Comparison of ENCODE assay signal across 11 mouse cellular contexts in genomic region chr10:79929967-79930825, GRCm38 (mm10). TPM values are rescaled to one million over a fixed set of nuclear protein-coding genes. Genes with fewer than 3 reads are reported as not detected.
DNase-seq lines count a peak whose midpoint lies in the region; ATAC-seq and TF ChIP-seq lines count a peak whose summit lies in the region.
"Had no signal": no experiment of that assay in that cellular context is flagged by ENCODE, and none has a peak within 500 bp of the region (broad histone marks: within the 10 kb centered on the region; RNA-seq: fewer than 3 reads in every experiment).

No protein-coding gene starts in this region.

- no peak for TF ChIP-seq EP300 in lung, postnatal 0 days (IDR thresholded peaks at IDR 0.05)

- no peak overlapping the region for H3K9ac ChIP-seq in forebrain, embryonic 15.5 days (replicated peaks)
- H3K9ac ChIP-seq in lung, postnatal 0 days (replicated peaks; ENCODE audit: low read depth), result no peak overlapping the region
- no peak overlapping the region for H3K9ac ChIP-seq in intestine, postnatal 0 days (ENCODE audit: low read depth, low read length)
- peak overlapping the region; percentile 94 for H3K9ac ChIP-seq in neural tube, embryonic 13.5 days

- no peak for DNase-seq in forebrain, embryonic 10.5 days (ENCODE audit: extremely low spot score, low spot score)
- DNase-seq in lung, postnatal 0 days (ENCODE audit: low spot score), result no peak
- no peak for DNase-seq in lung, adult 2 months
- no peak for DNase-seq in MN1 (ENCODE audit: low spot score)
- no peak for DNase-seq in adrenal gland, adult 2 months
- DNase-seq: gastrocnemius, postnatal 10 days; kidney, adult 9 months had no signal

- ATAC-seq in forebrain, embryonic 15.5 days (replicated peaks), result no peak
- ATAC-seq in lung, postnatal 0 days, result no peak
- ATAC-seq in intestine, postnatal 0 days, result no peak
- ATAC-seq in neural tube, embryonic 13.5 days (ENCODE audit: low read depth), result no peak

- peak overlapping the region; percentile 98 for H3K4me3 ChIP-seq in forebrain, embryonic 10.5 days
- H3K4me3 ChIP-seq in forebrain, embryonic 15.5 days, result no peak overlapping the region
- H3K4me3 ChIP-seq in lung, postnatal 0 days (ENCODE audit: low read depth, low read length), result no peak overlapping the region
- H3K4me3 ChIP-seq in lung, adult 2 months (replicated peaks; ENCODE audit: extremely low read depth, low read depth, low read length), result no peak overlapping the region
- H3K4me3 ChIP-seq in intestine, postnatal 0 days (ENCODE audit: low read depth, low read length), result no peak overlapping the region
- H3K4me3 ChIP-seq in neural tube, embryonic 13.5 days, result peak overlapping the region; percentile 96

- H3K27ac ChIP-seq in forebrain, embryonic 10.5 days, result peak overlapping the region; percentile 95
- H3K27ac ChIP-seq in forebrain, embryonic 15.5 days (replicated peaks), result no peak overlapping the region
- H3K27ac ChIP-seq in lung, postnatal 0 days (ENCODE audit: low read length), result peak overlapping the region; percentile 54; the same call in 1 of the 2 replicates
- H3K27ac ChIP-seq in intestine, postnatal 0 days (ENCODE audit: low read depth, low read length), result peak overlapping the region; percentile 4; the same call in 1 of the 2 replicates
- H3K27ac ChIP-seq in neural tube, embryonic 13.5 days (replicated peaks), result peak overlapping the region; percentile 96

- TF ChIP-seq CTCF in lung, postnatal 0 days (IDR thresholded peaks at IDR 0.05), result no peak
- TF ChIP-seq CTCF in lung, adult 2 months (IDR thresholded peaks at IDR 0.05; ENCODE audit: insufficient read depth, low read length), result no peak
- TF ChIP-seq CTCF in intestine, postnatal 0 days (IDR thresholded peaks at IDR 0.05; ENCODE audit: low read depth), result 0 out of 2 replicates have a peak, but pooled peaks have one; percentile 14

- H3K4me1 ChIP-seq in forebrain, embryonic 10.5 days, result peaks cover 89% of the 10 kb centered on the region
- H3K4me1 ChIP-seq in forebrain, embryonic 15.5 days, result peaks cover 51% of the 10 kb centered on the region
- peaks cover 46% of the 10 kb centered on the region for H3K4me1 ChIP-seq in lung, postnatal 0 days (ENCODE audit: insufficient read depth, low read depth, low read length)
- H3K4me1 ChIP-seq in lung, adult 2 months (ENCODE audit: control insufficient read depth, insufficient read depth, low read length), result peaks cover 31% of the 10 kb centered on the region
- peaks cover 18% of the 10 kb centered on the region for H3K4me1 ChIP-seq in intestine, postnatal 0 days (replicated peaks; ENCODE audit: control insufficient read depth, insufficient read depth, low read length)
- peaks cover 77% of the 10 kb centered on the region for H3K4me1 ChIP-seq in neural tube, embryonic 13.5 days (replicated peaks)

- H3K9me3 ChIP-seq in forebrain, embryonic 10.5 days, result no peaks in the 10 kb centered on the region
- no peaks in the 10 kb centered on the region for H3K9me3 ChIP-seq in forebrain, embryonic 15.5 days
- H3K9me3 ChIP-seq in lung, postnatal 0 days (ENCODE audit: low read length), result no peaks in the 10 kb centered on the region
- H3K9me3 ChIP-seq in intestine, postnatal 0 days (ENCODE audit: control insufficient read depth), result no peaks in the 10 kb centered on the region
- no peaks in the 10 kb centered on the region for H3K9me3 ChIP-seq in neural tube, embryonic 13.5 days

- peaks cover 6% of the 10 kb centered on the region; the same call in 1 of the 2 replicates for H3K27me3 ChIP-seq in forebrain, embryonic 10.5 days (ENCODE audit: poor library complexity, severe bottlenecking)
- H3K27me3 ChIP-seq in forebrain, embryonic 15.5 days, result no peaks in the 10 kb centered on the region
- H3K27me3 ChIP-seq in lung, postnatal 0 days (replicated peaks; ENCODE audit: insufficient read depth, low read length), result no peaks in the 10 kb centered on the region
- H3K27me3 ChIP-seq in intestine, postnatal 0 days (replicated peaks; ENCODE audit: control insufficient read depth, insufficient read depth, low read length), result no peaks in the 10 kb centered on the region
- no peaks in the 10 kb centered on the region for H3K27me3 ChIP-seq in neural tube, embryonic 13.5 days

- peaks cover 49% of the 10 kb centered on the region for H3K36me3 ChIP-seq in forebrain, embryonic 10.5 days (replicated peaks)
- H3K36me3 ChIP-seq in forebrain, embryonic 15.5 days, result peaks cover 5% of the 10 kb centered on the region; the same call in 1 of the 2 replicates
- H3K36me3 ChIP-seq in lung, postnatal 0 days (ENCODE audit: insufficient read depth, low read length), result peaks cover 12% of the 10 kb centered on the region; the same call in 1 of the 2 replicates
- H3K36me3 ChIP-seq in intestine, postnatal 0 days (ENCODE audit: control insufficient read depth, insufficient read depth), result peaks cover 24% of the 10 kb centered on the region
- peaks cover 36% of the 10 kb centered on the region for H3K36me3 ChIP-seq in neural tube, embryonic 13.5 days

- H3K4me2 ChIP-seq in forebrain, embryonic 15.5 days (replicated peaks), result no peak overlapping the region
- no peak overlapping the region for H3K4me2 ChIP-seq in lung, postnatal 0 days (replicated peaks; ENCODE audit: low read depth, low read length)
- H3K4me2 ChIP-seq in intestine, postnatal 0 days (replicated peaks; ENCODE audit: low read depth), result peak overlapping the region; percentile 13
- H3K4me2 ChIP-seq in neural tube, embryonic 13.5 days, result peak overlapping the region; percentile 76

- WGBS in forebrain, embryonic 10.5 days, result 89% methylated on average over 18 of the region's 18 CpGs
- 86% methylated on average over 18 of the region's 18 CpGs for WGBS in forebrain, embryonic 15.5 days
- 89% methylated on average over 18 of the region's 18 CpGs for WGBS in lung, postnatal 0 days
- 84% methylated on average over 18 of the region's 18 CpGs for WGBS in lung, adult 2 months
- 79% methylated on average over 18 of the region's 18 CpGs for WGBS in intestine, postnatal 0 days
- WGBS in neural tube, embryonic 13.5 days, result 76% methylated on average over 18 of the region's 18 CpGs

- TF ChIP-seq POLR2A in lung, adult 2 months (IDR thresholded peaks at IDR 0.05; ENCODE audit: borderline replicate concordance, extremely low read depth, low read depth, low read length), result no peak

RNA-seq across cellular contexts. Expression of gene Arid3a, which starts 3.4 kb away (rescaled TPM):
- polyA plus RNA-seq in forebrain, embryonic 10.5 days (2016; fragmentation: Nextera tagmentation; extraction: Ambion mirVana), result 12.5 and 13.0 TPM in 2 replicates
- 2.7 and 3.1 TPM in 2 replicates for polyA plus RNA-seq in forebrain, embryonic 15.5 days (2015; fragmentation: Nextera tagmentation; extraction: Ambion mirVana)
- polyA plus RNA-seq in lung, postnatal 0 days (2015; fragmentation: Nextera tagmentation; extraction: Ambion mirVana), result 4.8 and 7.1 TPM in 2 replicates
- 7.8 and 8.6 TPM in 2 replicates for polyA plus RNA-seq in lung, adult 2 months (2012; rRNA removed)
- polyA plus RNA-seq in intestine, postnatal 0 days (2015; fragmentation: Nextera tagmentation; extraction: Ambion mirVana), result 8.7 and 13.2 TPM in 2 replicates
- polyA plus RNA-seq in neural tube, embryonic 13.5 days (2015; fragmentation: Nextera tagmentation; extraction: Ambion mirVana), result 3.4 and 5.4 TPM in 2 replicates
- 1 to 10 TPM; 4.6 to 6.5 TPM for total RNA-seq in adrenal gland, adult 2 months (2021)
- 5.9 and 9.1 TPM in 2 replicates for polyA plus RNA-seq in adrenal gland, adult 2 months (2012; rRNA removed)

RNA-seq across cellular contexts. Expression of gene R3hdm4, which starts 9.2 kb away (rescaled TPM):
- polyA plus RNA-seq in forebrain, embryonic 10.5 days (2016; fragmentation: Nextera tagmentation; extraction: Ambion mirVana), result 112 and 116 TPM in 2 replicates
- 272 and 277 TPM in 2 replicates for polyA plus RNA-seq in forebrain, embryonic 15.5 days (2015; fragmentation: Nextera tagmentation; extraction: Ambion mirVana)
- polyA plus RNA-seq in lung, postnatal 0 days (2015; fragmentation: Nextera tagmentation; extraction: Ambion mirVana), result 123 and 129 TPM in 2 replicates
- 129 and 162 TPM in 2 replicates for polyA plus RNA-seq in lung, adult 2 months (2012; rRNA removed)
- 62.0 and 62.8 TPM in 2 replicates for polyA plus RNA-seq in intestine, postnatal 0 days (2015; fragmentation: Nextera tagmentation; extraction: Ambion mirVana)
- 237 and 249 TPM in 2 replicates for polyA plus RNA-seq in neural tube, embryonic 13.5 days (2015; fragmentation: Nextera tagmentation; extraction: Ambion mirVana)
- 10 to 100 TPM; 87.8 to 93.5 TPM for total RNA-seq in adrenal gland, adult 2 months (2021)
- polyA plus RNA-seq in adrenal gland, adult 2 months (2012; rRNA removed), result 197 and 231 TPM in 2 replicates

RNA-seq across cellular contexts. Expression of gene Kiss1r, which starts 13.4 kb away (rescaled TPM):
- polyA plus RNA-seq in forebrain, embryonic 10.5 days (2016; fragmentation: Nextera tagmentation; extraction: Ambion mirVana), result 0.28 and 0.48 TPM in 2 replicates
- polyA plus RNA-seq in forebrain, embryonic 15.5 days (2015; fragmentation: Nextera tagmentation; extraction: Ambion mirVana), result 2.2 and 2.7 TPM in 2 replicates
- polyA plus RNA-seq in lung, postnatal 0 days (2015; fragmentation: Nextera tagmentation; extraction: Ambion mirVana), result 1.6 and 1.7 TPM in 2 replicates
- 20.9 and 24.4 TPM in 2 replicates for polyA plus RNA-seq in lung, adult 2 months (2012; rRNA removed)
- polyA plus RNA-seq in intestine, postnatal 0 days (2015; fragmentation: Nextera tagmentation; extraction: Ambion mirVana), result 0.21 and 0.47 TPM in 2 replicates
- polyA plus RNA-seq in neural tube, embryonic 13.5 days (2015; fragmentation: Nextera tagmentation; extraction: Ambion mirVana), result 2.1 and 2.4 TPM in 2 replicates
- total RNA-seq in adrenal gland, adult 2 months (2021), result 1 to 10 TPM; 1.4 TPM
- polyA plus RNA-seq in adrenal gland, adult 2 months (2012; rRNA removed), result 11.8 and 15.1 TPM in 2 replicates

RNA-seq across cellular contexts. Expression of gene Gm26602, which starts 19.5 kb away (rescaled TPM):
- polyA plus RNA-seq in forebrain, embryonic 10.5 days (2016; fragmentation: Nextera tagmentation; extraction: Ambion mirVana), result 1.9 TPM in 1 of 2 replicates, not detected in the other
- 10.4 and 21.1 TPM in 2 replicates for polyA plus RNA-seq in forebrain, embryonic 15.5 days (2015; fragmentation: Nextera tagmentation; extraction: Ambion mirVana)
- polyA plus RNA-seq in lung, postnatal 0 days (2015; fragmentation: Nextera tagmentation; extraction: Ambion mirVana), result not detected in 2 replicates
- not detected in 2 replicates for polyA plus RNA-seq in lung, adult 2 months (2012; rRNA removed)
- 2.9 and 17.9 TPM in 2 replicates for polyA plus RNA-seq in intestine, postnatal 0 days (2015; fragmentation: Nextera tagmentation; extraction: Ambion mirVana)
- 40.5 and 48.8 TPM in 2 replicates for polyA plus RNA-seq in neural tube, embryonic 13.5 days (2015; fragmentation: Nextera tagmentation; extraction: Ambion mirVana)
- total RNA-seq in adrenal gland, adult 2 months (2021), result not detected
- polyA plus RNA-seq in adrenal gland, adult 2 months (2012; rRNA removed), result not detected in 2 replicates
- total RNA-seq: gastrocnemius, postnatal 10 days; left cerebral cortex, postnatal 25 days had no signal

RNA-seq across cellular contexts. Expression of gene Med16, which starts 21.5 kb away (rescaled TPM):
- polyA plus RNA-seq in forebrain, embryonic 10.5 days (2016; fragmentation: Nextera tagmentation; extraction: Ambion mirVana), result 61.8 and 65.7 TPM in 2 replicates
- polyA plus RNA-seq in forebrain, embryonic 15.5 days (2015; fragmentation: Nextera tagmentation; extraction: Ambion mirVana), result 53.2 and 56.6 TPM in 2 replicates
- 32.0 and 32.8 TPM in 2 replicates for polyA plus RNA-seq in lung, postnatal 0 days (2015; fragmentation: Nextera tagmentation; extraction: Ambion mirVana)
- polyA plus RNA-seq in lung, adult 2 months (2012; rRNA removed), result 76.2 and 79.1 TPM in 2 replicates
- 17.0 and 17.8 TPM in 2 replicates for polyA plus RNA-seq in intestine, postnatal 0 days (2015; fragmentation: Nextera tagmentation; extraction: Ambion mirVana)
- 47.4 and 49.0 TPM in 2 replicates for polyA plus RNA-seq in neural tube, embryonic 13.5 days (2015; fragmentation: Nextera tagmentation; extraction: Ambion mirVana)
- total RNA-seq in adrenal gland, adult 2 months (2021), result 10 to 100 TPM; 38.4 to 43.0 TPM
- polyA plus RNA-seq in adrenal gland, adult 2 months (2012; rRNA removed), result 126 and 132 TPM in 2 replicates

Comparison
In these comparisons a context has a peak if more than half of its experiments do, and no peak if none do; other contexts are left out.
1. H3K4me3 ChIP-seq: peak in forebrain, embryonic 10.5 days (single experiment) and neural tube, embryonic 13.5 days (single experiment); none in forebrain, embryonic 15.5 days (single experiment), lung, postnatal 0 days (single experiment), lung, adult 2 months (single experiment) and intestine, postnatal 0 days (single experiment).
2. H3K4me2 ChIP-seq: peak in intestine, postnatal 0 days (single experiment) and neural tube, embryonic 13.5 days (single experiment); none in forebrain, embryonic 15.5 days (single experiment) and lung, postnatal 0 days (single experiment).